Mouse (Mus musculus) lung, postnatal 25 days (tissue): ENCODE data around the gene Foxl1.
A peak's percentile ranks its signal among the peaks of the same experiment; 100 is the strongest.
"Not testable (repeated sequence)": the region's sequence is repeated elsewhere in the genome, so short reads cannot be mapped to it uniquely, and the experiment has no call there.

Source experiments
- DNase-seq: peaks from one replicate; pipeline ENCODE4 v3.0.0; 2022; ENCODE audit warnings: low spot score

The Foxl1 gene

GRCm38 (mm10) chr8:121125311-121125876 lies 2.3 kb upstream of the Foxl1 start:
- DNase-seq = peak; percentile 64

- no peak for DNase-seq
These were observed 1.5 kb upstream of the Foxl1 start for GRCm38 (mm10) chr8:121126191-121126590.

GRCm38 (mm10) chr8:121126694-121127093 lies 1.0 kb upstream of the Foxl1 start:
- DNase-seq = no peak

- DNase-seq = peak; percentile 66
These were observed 444 bp upstream of the Foxl1 start for GRCm38 (mm10) chr8:121127291-121127701.

GRCm38 (mm10) chr8:121128531-121129264 lies 958 bp downstream of the Foxl1 start:
- DNase-seq = no peak

GRCm38 (mm10) chr8:121129265-121129940 lies 1.7 kb downstream of the Foxl1 start:
- no peak for DNase-seq

- no peak for DNase-seq
These were observed 2.8 kb downstream of the Foxl1 start for GRCm38 (mm10) chr8:121130522-121130921.

- no peak for DNase-seq
These were observed 5.3 kb downstream of the Foxl1 start for GRCm38 (mm10) chr8:121132961-121133513.

GRCm38 (mm10) chr8:121134102-121134501 lies 6.4 kb downstream of the Foxl1 start:
- no peak for DNase-seq

GRCm38 (mm10) chr8:121134512-121134911 lies 6.8 kb downstream of the Foxl1 start:
- DNase-seq = no peak

- DNase-seq = no peak
These were observed 9.1 kb downstream of the Foxl1 start for GRCm38 (mm10) chr8:121136856-121137255.

GRCm38 (mm10) chr8:121145457-121146134 lies 17.9 kb downstream of the Foxl1 start:
- DNase-seq = not testable (repeated sequence)

GRCm38 (mm10) chr8:121148573-121149083 lies 20.9 kb downstream of the Foxl1 start:
- DNase-seq = no peak

GRCm38 (mm10) chr8:121152394-121152793 lies 24.7 kb downstream of the Foxl1 start:
- peak; percentile 43 for DNase-seq

GRCm38 (mm10) chr8:121156990-121157491 lies 29.3 kb downstream of the Foxl1 start:
- DNase-seq = no peak

- no peak for DNase-seq
These were observed 31.1 kb downstream of the Foxl1 start for GRCm38 (mm10) chr8:121158812-121159211.

- DNase-seq = no peak
These were observed 33.7 kb downstream of the Foxl1 start for GRCm38 (mm10) chr8:121161437-121161836.

- no peak for DNase-seq
These were observed 34.7 kb downstream of the Foxl1 start for GRCm38 (mm10) chr8:121162413-121162812.

GRCm38 (mm10) chr8:121162906-121163695 lies 35.4 kb downstream of the Foxl1 start:
- no peak for DNase-seq

GRCm38 (mm10) chr8:121164017-121164469 lies 36.3 kb downstream of the Foxl1 start:
- peak; percentile 59 for DNase-seq

- DNase-seq = no peak
These were observed 40.3 kb downstream of the Foxl1 start for GRCm38 (mm10) chr8:121168033-121168432.
